Mouse (Mus musculus) left cerebral cortex, postnatal 25 days (tissue): ENCODE results near the gene Crybg1. TPM values are rescaled to one million over a fixed set of nuclear protein-coding genes. Genes with fewer than 3 reads are reported as not detected.
"Not testable (repeated sequence)": the region's sequence is repeated elsewhere in the genome, so short reads cannot be mapped to it uniquely, and the experiment has no call there.

ENCODE experiments used
- DNase-seq, 2 experiments: peaks; one replicate each; pipeline ENCODE4 v3.0.0; 2022; ENCODE audit warnings: low spot score in 2 of 2, mixed read lengths in 1 of 2
- intact Hi-C: fragments of 180-260 bp; cut with DNase I; formaldehyde crosslinking; loops from one replicate; pipeline ENCODE4 v1.15.1; 2025
- total RNA-seq, 2 experiments: library from RNA; stranded (reverse); gene quantifications; 2 replicates each; pipeline ENCODE4 v1.2.3; 2021

Gene Crybg1
- total RNA-seq, 2 experiments from 2014 or later, result 0.48 to 0.50 TPM

GRCm38 (mm10) chr10:43991268-43991667, 157.4 kb downstream of the Crybg1 start:
- intact Hi-C loops, result no loop called here
- no peak for DNase-seq

GRCm38 (mm10) chr10:43983866-43984265, 164.8 kb downstream of the Crybg1 start:
- no peak for DNase-seq
- intact Hi-C loops, result no loop called here

- intact Hi-C loops, result no loop called here
- DNase-seq, result no peak
These were observed 165.4 kb downstream of the Crybg1 start for GRCm38 (mm10) chr10:43983241-43983640.

GRCm38 (mm10) chr10:43982470-43982869, 166.2 kb downstream of the Crybg1 start:
- DNase-seq, result no peak
- intact Hi-C loops, result no loop called here

- intact Hi-C loops, DNase-seq: not testable (repeated sequence)
These were observed 167.9 kb downstream of the Crybg1 start for GRCm38 (mm10) chr10:43980742-43981141.

- no peak for DNase-seq
- intact Hi-C loops, result no loop called here
These were observed 168.6 kb downstream of the Crybg1 start for GRCm38 (mm10) chr10:43980080-43980479.

- DNase-seq, result no peak
- intact Hi-C loops, result no loop called here
These were observed 171.3 kb downstream of the Crybg1 start for GRCm38 (mm10) chr10:43977353-43977752.

GRCm38 (mm10) chr10:43973244-43973643, 175.4 kb downstream of the Crybg1 start:
- intact Hi-C loops, result no loop called here
- DNase-seq, result no peak

GRCm38 (mm10) chr10:43964943-43965342, 183.7 kb downstream of the Crybg1 start:
- DNase-seq, result peak in 1 of 2 experiments; percentile 63
- intact Hi-C loops, result no loop called here

- peak; percentile 52 to 68 for DNase-seq
These were observed 194.7 kb downstream of the Crybg1 start for GRCm38 (mm10) chr10:43953942-43954341.

GRCm38 (mm10) chr10:43945435-43945834, 203.2 kb downstream of the Crybg1 start:
- DNase-seq, result no peak
- intact Hi-C loops, result no loop called here

More at GRCm38 (mm10) chr10:43953942-43954341, 194.7 kb downstream of the Crybg1 start:
- intact Hi-C loops, result loop anchor here (1.0 to 5.0 kb wide), 6 partner anchors 117 to 1093 kb away; no protein-coding TSS in a partner anchor

GRCm38 (mm10) chr10:43943736-43944135, 204.9 kb downstream of the Crybg1 start:
- intact Hi-C loops, result no loop called here
- no peak for DNase-seq

- intact Hi-C loops, result no loop called here
- no peak for DNase-seq
These were observed 209.5 kb downstream of the Crybg1 start for GRCm38 (mm10) chr10:43939136-43939662.

GRCm38 (mm10) chr10:43928596-43928995, 220.1 kb downstream of the Crybg1 start:
- no peak for DNase-seq
- intact Hi-C loops, result no loop called here

- intact Hi-C loops, result no loop called here
- DNase-seq, result no peak
These were observed 220.9 kb downstream of the Crybg1 start for GRCm38 (mm10) chr10:43927736-43928135.

- intact Hi-C loops, DNase-seq: not testable (repeated sequence)
These were observed 222.9 kb downstream of the Crybg1 start for GRCm38 (mm10) chr10:43925776-43926175.

GRCm38 (mm10) chr10:43923096-43923495, 225.6 kb downstream of the Crybg1 start:
- DNase-seq, result no peak
- intact Hi-C loops, result no loop called here

- peak; percentile 75 to 86 for DNase-seq
- intact Hi-C loops, result loop anchor here (1.0 kb wide), 1 partner anchor 344 kb away; no protein-coding TSS in a partner anchor
These were observed 229.7 kb downstream of the Crybg1 start for GRCm38 (mm10) chr10:43918696-43919608.

GRCm38 (mm10) chr10:43916737-43917136, 231.9 kb downstream of the Crybg1 start:
- intact Hi-C loops, result no loop called here
- no peak for DNase-seq

- intact Hi-C loops, result no loop called here
- DNase-seq, result no peak
These were observed 232.5 kb downstream of the Crybg1 start for GRCm38 (mm10) chr10:43916181-43916580.

GRCm38 (mm10) chr10:43912236-43912635, 236.4 kb downstream of the Crybg1 start:
- intact Hi-C loops, result no loop called here
- DNase-seq, result no peak
